Comparison of ENCODE assay signal across 27 mouse cellular contexts in the genomic region with DNA sequence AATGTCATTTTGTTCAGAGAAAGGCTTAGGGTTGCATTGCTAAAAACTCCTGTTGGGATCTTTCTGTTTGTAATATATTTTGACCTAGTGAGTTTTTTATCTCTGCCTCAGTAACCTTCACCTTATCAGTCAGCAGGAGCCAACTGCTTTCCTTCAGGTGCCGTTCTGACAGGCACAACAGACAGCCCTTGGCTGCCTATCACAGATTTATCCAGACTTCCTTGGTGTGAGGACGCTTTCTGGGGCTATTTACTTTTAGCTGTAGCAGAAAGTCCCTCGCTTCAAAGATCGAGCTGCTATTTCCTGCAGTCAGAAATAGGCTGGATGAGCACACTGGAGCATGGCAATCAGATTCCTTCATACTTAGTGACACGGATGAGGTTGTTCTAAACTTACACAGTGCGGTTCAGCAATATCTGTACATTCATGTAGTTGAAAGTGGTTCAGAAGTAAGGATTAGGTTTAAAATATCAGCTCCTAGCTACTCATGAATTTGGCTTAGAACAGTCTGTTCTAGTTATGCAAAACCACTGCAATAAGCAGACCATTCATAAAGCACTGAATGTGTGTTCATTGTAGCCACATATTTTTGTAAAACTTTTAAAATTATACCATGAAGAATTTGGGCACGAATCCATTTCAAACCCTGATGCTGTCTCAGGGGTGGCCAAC.
DNase-seq lines count a peak whose midpoint lies in the region; ATAC-seq and TF ChIP-seq lines count a peak whose summit lies in the region.
"Had no signal": no experiment of that assay in that cellular context is flagged by ENCODE, and none has a peak within 500 bp of the region (broad histone marks: within the 10 kb centered on the region; RNA-seq: fewer than 3 reads in every experiment).

No protein-coding gene starts in this region.

- no peak overlapping the region for H3K9ac ChIP-seq in heart, embryonic 16.5 days (ENCODE audit: low read length)
- no peak overlapping the region for H3K9ac ChIP-seq in limb, embryonic 15.5 days
- H3K9ac ChIP-seq: forebrain, embryonic 15.5 days; hindbrain, embryonic 15.5 days; liver, embryonic 13.5 days; lung, embryonic 15.5 days; neural tube, embryonic 13.5 days had no signal

- H3K9me3 ChIP-seq in heart, embryonic 16.5 days (replicated peaks; ENCODE audit: control insufficient read depth, low read length) = no peaks in the 10 kb centered on the region
- no peaks in the 10 kb centered on the region for H3K9me3 ChIP-seq in limb, embryonic 15.5 days
- H3K9me3 ChIP-seq: forebrain, embryonic 15.5 days; hindbrain, embryonic 15.5 days; liver, embryonic 13.5 days; lung, embryonic 15.5 days; neural tube, embryonic 13.5 days had no signal

- H3K4me1 ChIP-seq in heart, embryonic 16.5 days (ENCODE audit: control insufficient read depth, insufficient read depth, low read length) = peaks cover 4% of the 10 kb centered on the region
- peaks cover 9% of the 10 kb centered on the region for H3K4me1 ChIP-seq in limb, embryonic 15.5 days
- H3K4me1 ChIP-seq: hindbrain, embryonic 15.5 days; liver, embryonic 13.5 days; lung, embryonic 15.5 days; neural tube, embryonic 13.5 days had no signal

- no peak for TF ChIP-seq CTCF in brain, embryonic 14.5 days (IDR thresholded peaks at IDR 0.05; ENCODE audit: borderline replicate concordance, extremely low read depth, insufficient read depth, insufficient read length)

- DNase-seq in frontal cortex, postnatal 25 days (ENCODE audit: low spot score in 2 of 2) = no peak
- no peak for DNase-seq in heart, postnatal 25 days (ENCODE audit: low spot score)
- DNase-seq in brain, embryonic 14.5 days (ENCODE audit: low read depth) = peak; percentile 24
- DNase-seq in kidney, postnatal 10 days = no peak
- DNase-seq in urinary bladder, adult 18-20 months (ENCODE audit: low spot score in 2 of 2) = no peak
- DNase-seq: adrenal gland, postnatal 25 days; cerebellum, adult 11-12 months; cerebellum, postnatal 10 days; gastrocnemius, postnatal 14 days; heart, adult 11 months; kidney, adult 2 months; left cerebral cortex, postnatal 4 days; liver, embryonic 13.5 days; lung, postnatal 36 days; retina, postnatal 1 day; right cerebral cortex, postnatal 25 days; spleen, adult 18-20 months; thymus, postnatal 25 days had no signal

- intact Hi-C loops in heart, postnatal 25 days (cut with DNase I) = no loop called here

- H3K4me2 ChIP-seq in heart, embryonic 16.5 days (ENCODE audit: low read depth, low read length) = peak overlapping the region; percentile 43
- H3K4me2 ChIP-seq in limb, embryonic 15.5 days = no peak overlapping the region
- H3K4me2 ChIP-seq: forebrain, embryonic 15.5 days; hindbrain, embryonic 15.5 days; liver, embryonic 13.5 days; lung, embryonic 15.5 days; neural tube, embryonic 13.5 days had no signal

- ATAC-seq in frontal cortex, adult (ENCODE audit: low TSS enrichment) = peak; percentile 82
- ATAC-seq in heart, embryonic 16.5 days (replicated peaks; ENCODE audit: extremely low read depth, insufficient read depth, low FRiP score) = peak; percentile 52; the same call in 1 of the 2 replicates
- peak; percentile 63; the same call in 1 of the 2 replicates for ATAC-seq in limb, embryonic 15.5 days (ENCODE audit: insufficient number of reproducible peaks, low FRiP score, low TSS enrichment, low read depth)
- ATAC-seq: CD4-positive, CD25-positive, alpha-beta regulatory T cell, adult 4 months; forebrain, embryonic 15.5 days had no signal

- WGBS in heart, embryonic 16.5 days = 17% methylated on average over 7 of the region's 7 CpGs
- 37% methylated on average over 7 of the region's 7 CpGs for WGBS in limb, embryonic 15.5 days

- no peak overlapping the region for H3K4me3 ChIP-seq in heart, embryonic 16.5 days (ENCODE audit: low read length)
- no peak overlapping the region for H3K4me3 ChIP-seq in limb, embryonic 15.5 days
- H3K4me3 ChIP-seq: forebrain, embryonic 15.5 days; hindbrain, embryonic 15.5 days; liver, embryonic 13.5 days; lung, embryonic 15.5 days; neural tube, embryonic 13.5 days had no signal

- H3K27me3 ChIP-seq in heart, embryonic 16.5 days (ENCODE audit: control insufficient read depth, insufficient read depth, low read length) = no peaks in the 10 kb centered on the region
- H3K27me3 ChIP-seq in limb, embryonic 15.5 days = no peaks in the 10 kb centered on the region
- H3K27me3 ChIP-seq: forebrain, embryonic 15.5 days; hindbrain, embryonic 15.5 days; liver, embryonic 13.5 days; lung, embryonic 15.5 days; neural tube, embryonic 13.5 days had no signal

- H3K27ac ChIP-seq in heart, embryonic 16.5 days (ENCODE audit: low read length) = no peak overlapping the region
- H3K27ac ChIP-seq in limb, embryonic 15.5 days = peak overlapping the region; percentile 62
- H3K27ac ChIP-seq: forebrain, embryonic 15.5 days; hindbrain, embryonic 15.5 days; kidney, postnatal 0 days; liver, embryonic 13.5 days; lung, embryonic 15.5 days; neural tube, embryonic 13.5 days had no signal

- no peaks in the 10 kb centered on the region for H3K36me3 ChIP-seq in heart, embryonic 16.5 days (ENCODE audit: control insufficient read depth, insufficient read depth)
- no peaks in the 10 kb centered on the region for H3K36me3 ChIP-seq in limb, embryonic 15.5 days
- H3K36me3 ChIP-seq: forebrain, embryonic 15.5 days; hindbrain, embryonic 15.5 days; liver, embryonic 13.5 days; lung, embryonic 15.5 days; neural tube, embryonic 13.5 days had no signal

- no peak for TF ChIP-seq POLR2A in brain, embryonic 14.5 days (IDR thresholded peaks at IDR 0.05; ENCODE audit: borderline replicate concordance, extremely low read depth, insufficient read depth, insufficient read length, poor library complexity, severe bottlenecking)
